Mouse (Mus musculus): Measurements from ENCODE around the gene Heg1. TPM values are rescaled to one million over a fixed set of nuclear protein-coding genes. Genes with fewer than 3 reads are reported as not detected.
A peak's percentile ranks its signal among the peaks of the same experiment; 100 is the strongest.

Heg1 gene
- total RNA-seq, 2 experiments from 2014 or later, result 30.4 to 43.3 TPM

DNA sequence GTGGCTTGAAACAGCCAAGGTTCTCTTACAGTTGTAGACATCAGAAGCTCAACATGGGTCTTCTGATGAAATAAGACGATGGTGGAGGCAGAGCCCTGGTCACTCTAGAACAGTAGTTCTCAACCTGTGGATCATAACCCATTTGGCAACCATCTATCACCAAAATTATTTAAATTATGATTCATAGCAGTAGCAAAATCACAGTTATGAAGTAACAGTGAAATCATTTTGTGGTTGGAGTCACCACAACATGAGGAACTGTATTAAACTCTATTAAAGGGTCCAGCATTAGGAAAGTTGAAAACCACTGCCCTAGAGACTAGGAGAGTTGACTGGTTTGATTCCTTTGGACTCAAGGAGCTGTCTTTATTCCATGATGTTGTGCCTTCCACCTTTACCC is 15.1 kb upstream of the Heg1 start:
- DNase-seq, result no peak
- Histone ChIP-seq H3K27ac (no peak overlapping the region), H3K4me3 (no peak overlapping the region)
- TF ChIP-seq CTCF (IDR thresholded peaks at IDR 0.05), result no peak
- intact Hi-C loops (cut with DNase I), result no loop called here

DNA sequence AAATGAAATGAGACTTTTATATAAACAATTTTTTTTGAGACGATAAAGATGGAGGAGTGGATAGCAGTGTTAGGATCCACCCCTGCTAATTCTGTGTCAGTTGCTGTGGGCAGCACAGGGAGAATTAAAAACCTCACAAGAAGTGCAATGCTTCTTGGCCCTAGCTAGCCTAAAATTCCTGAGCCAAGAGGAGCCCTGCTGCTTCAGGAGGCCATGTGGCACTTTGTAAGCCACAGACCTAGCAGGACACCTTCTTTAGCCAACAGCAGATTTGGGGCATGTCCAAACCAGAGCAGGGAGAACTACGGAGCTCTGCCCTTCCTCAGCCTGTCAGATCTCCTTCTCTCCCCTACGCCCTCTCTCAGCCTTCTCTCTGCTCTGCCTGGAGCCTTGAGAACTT is 13.8 kb upstream of the Heg1 start:
- Histone ChIP-seq H3K4me3 (no peak overlapping the region), H3K27ac (peak overlapping the region; percentile 48)
- TF ChIP-seq CTCF (IDR thresholded peaks at IDR 0.05), result no peak
- peak; percentile 32 for DNase-seq
- intact Hi-C loops (cut with DNase I), result no loop called here

DNA sequence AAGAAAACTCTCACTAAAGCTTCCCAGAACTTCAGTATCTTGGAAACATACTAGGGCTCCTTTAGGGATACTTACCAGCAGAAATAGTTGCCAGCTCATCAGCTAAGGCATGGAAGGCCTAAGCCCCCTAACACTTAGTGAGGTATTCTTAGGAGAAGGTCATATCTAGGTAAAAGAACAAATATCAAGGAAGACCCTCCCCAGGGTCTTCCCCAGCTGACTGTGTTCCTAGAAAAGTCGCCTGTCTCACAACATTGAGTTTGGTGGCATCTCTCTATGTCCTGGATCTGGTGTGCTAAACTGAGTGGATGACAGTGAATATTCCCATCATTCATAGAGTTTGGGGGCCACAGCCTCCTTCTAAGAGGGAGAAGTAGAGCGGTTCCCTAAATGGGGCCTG is 13.2 kb upstream of the Heg1 start:
- Histone ChIP-seq H3K27ac (peak overlapping the region; percentile 48), H3K4me3 (no peak overlapping the region)
- intact Hi-C loops (cut with DNase I), result no loop called here
- TF ChIP-seq CTCF (IDR thresholded peaks at IDR 0.05), result no peak
- DNase-seq, result no peak

DNA sequence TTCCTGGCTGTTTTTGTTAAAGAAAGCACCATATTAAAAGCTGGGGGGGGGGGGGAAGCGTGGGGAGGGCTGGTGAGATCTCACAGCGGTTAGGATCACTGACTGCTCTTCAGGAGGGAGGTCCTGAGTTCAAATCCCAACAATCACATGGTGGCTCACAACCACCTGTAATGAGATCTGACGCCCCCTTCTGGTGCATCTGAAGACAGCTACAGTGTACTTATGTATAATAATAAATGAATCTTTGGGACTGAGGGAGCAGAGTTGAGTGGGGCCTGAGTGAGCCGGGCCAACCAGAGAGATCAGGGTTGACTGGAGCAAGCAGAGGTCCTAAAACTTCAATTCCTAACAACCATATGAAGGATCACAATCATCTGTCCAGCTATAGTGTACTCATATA is 12.0 kb upstream of the Heg1 start:
- Histone ChIP-seq H3K27ac (no peak overlapping the region), H3K4me3 (no peak overlapping the region)
- TF ChIP-seq CTCF (IDR thresholded peaks at IDR 0.05), result peak; percentile 7; the same call in 1 of the 2 replicates
- DNase-seq, result no peak
- intact Hi-C loops (cut with DNase I), result no loop called here

DNA sequence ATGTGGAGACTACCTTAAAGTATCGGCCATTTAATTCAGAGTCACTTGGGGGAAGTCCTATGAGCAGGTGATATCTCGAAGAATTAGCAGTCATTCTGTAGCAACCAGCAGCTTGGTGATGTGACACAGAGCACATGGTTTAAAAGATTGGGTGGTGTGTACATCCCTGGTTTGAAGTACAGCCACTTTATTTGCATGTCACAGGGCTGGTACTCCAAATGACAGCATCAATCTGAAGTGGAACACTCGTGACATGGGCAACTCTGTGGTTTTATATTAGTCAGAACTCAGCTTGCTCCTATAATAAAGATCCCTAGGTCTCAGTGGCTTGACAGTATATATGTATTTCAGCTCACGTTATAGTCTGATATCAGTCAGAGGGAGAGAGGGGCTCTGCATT is 11.5 kb upstream of the Heg1 start:
- H3K27ac ChIP-seq, result no peak overlapping the region
- intact Hi-C loops (cut with DNase I), result no loop called here
- TF ChIP-seq CTCF (IDR thresholded peaks at IDR 0.05), result no peak

DNA sequence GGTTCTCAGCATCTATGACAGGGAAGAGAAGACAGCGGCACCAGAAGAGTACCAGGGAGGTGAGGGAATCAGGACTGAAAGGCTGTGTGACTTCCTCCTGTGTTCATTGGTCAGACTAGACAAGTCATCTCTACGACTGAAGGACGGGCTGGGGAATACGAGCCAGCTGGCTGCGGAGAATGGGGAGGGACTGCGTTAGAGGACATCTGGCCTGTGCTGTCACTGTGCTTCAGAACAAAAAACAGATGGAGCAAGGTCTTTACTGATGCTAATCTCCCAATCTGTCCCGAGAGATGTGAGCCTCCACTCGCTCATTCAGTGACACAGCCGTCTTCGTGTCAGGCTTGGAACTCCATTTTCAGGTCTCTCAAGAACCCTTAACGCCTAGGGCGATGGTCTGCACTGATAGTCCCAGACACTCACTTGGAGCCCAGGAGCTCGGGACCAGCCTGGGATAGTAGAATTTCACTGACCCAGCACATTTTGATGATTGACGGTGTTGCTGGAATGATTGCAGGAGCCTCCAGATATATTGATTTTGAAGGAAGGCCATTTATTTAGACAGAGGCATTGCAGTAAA is 10.6 kb upstream of the Heg1 start:
- peak overlapping the region; percentile 56; the same call in 1 of the 2 replicates for H3K27ac ChIP-seq
- TF ChIP-seq CTCF (IDR thresholded peaks at IDR 0.05), result no peak
- intact Hi-C loops (cut with DNase I), result no loop called here
- peak; percentile 80 for DNase-seq
- H3K4me3 ChIP-seq, result no peak overlapping the region

More for the DNA sequence above, 11.5 kb upstream of the Heg1 start:
- H3K4me3 ChIP-seq, result no peak overlapping the region
- no peak for DNase-seq

DNA sequence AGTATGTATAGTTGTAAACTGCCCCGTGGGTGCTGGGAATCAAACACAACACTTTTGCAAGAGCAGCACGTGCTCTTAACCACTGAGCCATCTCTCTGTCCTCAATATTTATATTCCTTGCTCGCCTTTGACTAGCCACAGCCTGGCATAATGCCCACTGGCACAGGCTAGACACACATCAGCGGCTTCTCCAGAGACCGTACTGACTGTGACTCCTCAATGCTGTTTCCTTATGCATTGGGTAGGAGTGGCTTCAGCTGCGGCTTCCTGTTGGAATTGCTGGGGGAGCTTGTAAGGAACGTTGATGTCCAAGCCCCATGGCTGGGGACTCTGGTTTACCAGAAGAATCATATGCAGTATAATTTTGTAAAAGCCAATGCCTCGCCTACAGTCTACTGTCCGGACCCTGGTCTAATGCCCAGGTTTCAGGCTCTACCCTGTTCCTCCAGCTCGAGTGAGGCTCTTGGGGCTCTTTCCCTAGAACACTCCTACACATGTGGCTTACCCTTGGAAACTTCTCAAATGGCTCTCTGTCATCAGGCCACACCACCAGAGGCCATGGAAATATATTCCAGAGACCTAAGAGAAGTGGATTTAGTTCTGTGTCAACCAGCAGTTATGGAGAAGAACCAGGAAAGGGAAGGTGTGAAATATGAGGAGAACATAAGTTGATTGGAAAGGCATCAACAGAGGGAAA is 8.9 kb upstream of the Heg1 start:
- peak; percentile 19 for DNase-seq
- TF ChIP-seq CTCF (IDR thresholded peaks at IDR 0.05), result no peak
- intact Hi-C loops (cut with DNase I), result no loop called here
- peak overlapping the region; percentile 84 for H3K27ac ChIP-seq
- no peak overlapping the region for H3K4me3 ChIP-seq

DNA sequence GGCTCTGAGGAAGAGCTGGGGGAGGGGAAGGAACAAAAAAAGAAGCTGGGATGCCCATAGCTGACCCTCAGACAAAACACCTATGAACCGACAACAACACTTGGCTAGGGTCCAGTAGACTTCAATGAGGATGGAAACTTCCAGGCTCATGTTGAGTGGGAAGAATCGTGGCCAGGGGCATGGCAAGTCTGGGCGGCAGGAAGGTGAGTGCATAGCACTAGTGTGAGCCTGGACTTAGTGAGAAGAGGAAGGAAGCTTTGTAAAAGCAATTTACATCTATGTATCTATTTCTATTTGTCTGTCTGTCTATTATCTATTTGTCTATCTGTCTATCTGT is 8.4 kb upstream of the Heg1 start:
- Histone ChIP-seq H3K27ac (peak overlapping the region; percentile 84), H3K4me3 (no peak overlapping the region)
- no peak for TF ChIP-seq CTCF (IDR thresholded peaks at IDR 0.05)
- intact Hi-C loops (cut with DNase I), result loop anchor here (2.0 kb wide), 1 partner anchor 93 kb away; no protein-coding TSS in a partner anchor
- DNase-seq, result peak; percentile 33

DNA sequence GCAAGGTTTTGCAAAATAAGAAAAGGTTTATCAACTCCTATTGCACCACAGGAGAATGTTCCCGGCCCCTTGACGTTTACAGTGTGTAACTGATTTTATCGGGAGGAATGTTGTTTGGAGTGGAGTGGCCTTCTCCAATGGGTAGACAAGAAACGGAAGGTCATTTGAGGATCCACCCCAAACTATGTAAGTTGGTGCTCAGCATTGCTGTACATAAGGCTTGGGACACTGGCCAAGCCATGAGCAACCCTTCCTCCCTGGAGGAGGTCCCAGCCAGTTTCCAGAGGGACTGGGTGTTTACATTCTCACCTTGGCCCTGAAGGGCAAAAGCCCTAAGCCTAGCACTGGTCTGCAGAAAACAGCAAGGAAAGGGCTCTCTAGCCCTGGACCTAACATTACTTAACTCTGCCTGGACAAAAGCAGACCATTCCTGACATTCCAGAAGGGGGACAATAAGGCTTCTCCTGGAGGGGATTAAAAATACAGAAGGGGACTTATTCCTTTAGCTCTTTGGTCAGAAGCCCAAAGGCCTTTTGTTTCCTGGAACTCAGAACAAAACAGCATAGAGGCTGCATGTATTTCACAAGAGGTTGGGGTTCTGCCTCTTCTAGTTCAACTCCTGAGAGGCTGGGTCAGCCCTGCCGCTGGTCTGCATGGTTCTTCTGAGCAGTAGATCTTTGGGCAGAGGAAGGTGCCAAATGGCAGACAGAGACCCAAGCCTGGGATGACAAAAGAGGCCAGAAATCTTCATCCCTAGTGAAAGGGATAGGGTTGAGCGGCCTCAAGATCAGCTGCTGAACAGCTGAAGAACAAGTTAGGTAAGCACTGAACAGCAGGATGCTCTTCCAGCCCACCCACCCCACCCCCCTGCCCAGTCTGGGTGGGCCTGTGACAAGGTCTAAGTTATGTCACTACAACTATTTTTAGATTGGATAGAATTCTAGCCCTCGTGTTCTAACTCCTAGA is 7.5 kb upstream of the Heg1 start:
- DNase-seq, result peak; percentile 52
- Histone ChIP-seq H3K4me3 (no peak overlapping the region), H3K27ac (peak overlapping the region; percentile 84)
- intact Hi-C loops (cut with DNase I), result loop anchor here (2.0 kb wide), 1 partner anchor 94 kb away; no protein-coding TSS in a partner anchor
- no peak for TF ChIP-seq CTCF (IDR thresholded peaks at IDR 0.05)

DNA sequence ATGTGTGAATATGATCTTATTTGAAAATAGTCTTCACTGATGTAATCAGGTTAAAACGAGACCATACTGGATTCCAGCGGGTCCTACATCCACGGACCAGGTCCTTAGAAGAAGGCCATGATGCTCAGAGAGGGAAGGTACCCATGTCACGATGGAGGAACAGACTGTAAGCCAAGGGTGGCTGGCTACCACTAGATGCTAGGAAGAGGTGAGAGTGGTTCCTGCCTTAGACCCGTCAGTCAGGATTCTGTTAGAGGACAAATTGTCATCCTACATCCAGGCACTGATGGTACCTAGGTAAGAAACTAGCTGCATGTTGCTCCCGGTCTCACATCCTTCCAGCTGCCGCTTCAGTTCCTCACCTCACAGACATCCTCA is 6.9 kb upstream of the Heg1 start:
- H3K4me3 ChIP-seq, result no peak overlapping the region
- no peak for TF ChIP-seq CTCF (IDR thresholded peaks at IDR 0.05)
- H3K27ac ChIP-seq, result peak overlapping the region; percentile 84
- intact Hi-C loops (cut with DNase I), result loop anchor here (2.0 kb wide), 1 partner anchor 95 kb away; no protein-coding TSS in a partner anchor
- DNase-seq, result no peak

DNA sequence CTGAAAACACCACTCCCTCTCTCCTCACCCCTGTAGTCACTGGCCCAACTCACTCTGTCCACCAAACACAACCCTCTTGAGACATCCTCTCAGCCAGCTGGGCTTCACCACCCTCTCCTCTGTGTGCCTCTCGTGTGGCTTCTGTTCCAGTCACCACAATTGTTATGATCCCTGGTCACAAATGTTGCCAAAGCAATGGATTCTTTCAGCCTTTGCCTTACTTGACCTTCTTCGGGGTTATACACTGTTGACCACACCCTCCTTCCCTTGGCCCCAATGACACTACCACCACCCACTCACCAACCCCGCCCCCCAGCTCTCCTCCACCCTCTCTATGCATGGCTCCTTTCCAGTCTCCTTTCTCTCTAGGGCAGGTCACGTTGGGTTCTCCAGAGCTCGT is 6.3 kb upstream of the Heg1 start:
- TF ChIP-seq CTCF (IDR thresholded peaks at IDR 0.05), result no peak
- Histone ChIP-seq H3K4me3 (no peak overlapping the region), H3K27ac (peak overlapping the region; percentile 84)
- intact Hi-C loops (cut with DNase I), result loop anchor here (2.0 kb wide), 1 partner anchor 95 kb away; no protein-coding TSS in a partner anchor
- peak; percentile 78 for DNase-seq

DNA sequence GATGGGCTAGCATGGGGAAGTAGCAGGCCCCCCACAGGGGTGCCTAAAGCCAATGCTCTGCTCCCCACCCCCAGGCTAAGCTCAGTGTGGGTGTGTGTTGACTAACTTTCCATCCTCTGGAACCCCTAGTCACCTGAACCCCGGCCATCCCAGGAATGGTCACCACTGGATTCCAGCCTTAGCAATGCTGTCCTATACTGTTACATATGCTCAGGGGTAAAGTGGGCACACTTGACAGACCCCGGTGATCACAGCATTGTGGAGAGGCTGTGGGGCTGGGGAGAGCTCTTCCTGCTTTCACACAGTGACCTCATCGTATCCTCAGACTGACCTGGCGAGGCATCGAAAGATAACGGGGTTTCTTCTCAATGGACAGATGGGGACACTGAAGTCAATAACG is 3.9 kb upstream of the Heg1 start:
- intact Hi-C loops (cut with DNase I), result no loop called here
- TF ChIP-seq CTCF (IDR thresholded peaks at IDR 0.05), result no peak
- peak overlapping the region; percentile 96 for H3K27ac ChIP-seq
- H3K4me3 ChIP-seq, result no peak overlapping the region
- no peak for DNase-seq

DNA sequence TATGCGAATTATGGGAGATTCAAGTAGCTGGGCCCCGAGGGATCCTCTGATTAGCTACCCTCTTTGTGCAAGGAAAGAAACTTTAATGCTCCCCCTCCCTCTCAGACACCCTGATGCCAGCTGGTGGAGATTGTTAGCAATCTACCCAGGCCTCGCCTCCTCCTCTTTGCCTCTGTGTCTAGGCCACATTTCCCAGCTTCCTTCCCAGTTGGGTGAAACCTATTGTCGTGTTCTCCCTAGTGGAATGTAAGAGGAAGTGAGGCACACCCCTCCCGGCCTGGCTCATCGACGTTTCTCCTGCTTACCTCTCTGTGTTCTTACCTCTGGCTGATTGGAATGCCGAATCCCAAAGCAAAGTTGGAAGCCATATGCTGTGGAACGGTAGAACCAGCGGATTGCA is 3.4 kb upstream of the Heg1 start:
- Histone ChIP-seq H3K4me3 (no peak overlapping the region), H3K27ac (peak overlapping the region; percentile 96)
- intact Hi-C loops (cut with DNase I), result no loop called here
- DNase-seq, result no peak
- TF ChIP-seq CTCF (IDR thresholded peaks at IDR 0.05), result no peak

Data from gastrocnemius, adult 2 months (tissue).